Mouse (Mus musculus): ENCODE results near the gene Tmem179b. TPM values are rescaled to one million over a fixed set of nuclear protein-coding genes. Genes with fewer than 3 reads are reported as not detected.
A peak's percentile ranks its signal among the peaks of the same experiment; 100 is the strongest.
"Not testable (repeated sequence)": the region's sequence is repeated elsewhere in the genome, so short reads cannot be mapped to it uniquely, and the experiment has no call there.

The Tmem179b gene
- total RNA-seq, 2 experiments from 2014 or later: 8.5 to 10.1 TPM

DNA sequence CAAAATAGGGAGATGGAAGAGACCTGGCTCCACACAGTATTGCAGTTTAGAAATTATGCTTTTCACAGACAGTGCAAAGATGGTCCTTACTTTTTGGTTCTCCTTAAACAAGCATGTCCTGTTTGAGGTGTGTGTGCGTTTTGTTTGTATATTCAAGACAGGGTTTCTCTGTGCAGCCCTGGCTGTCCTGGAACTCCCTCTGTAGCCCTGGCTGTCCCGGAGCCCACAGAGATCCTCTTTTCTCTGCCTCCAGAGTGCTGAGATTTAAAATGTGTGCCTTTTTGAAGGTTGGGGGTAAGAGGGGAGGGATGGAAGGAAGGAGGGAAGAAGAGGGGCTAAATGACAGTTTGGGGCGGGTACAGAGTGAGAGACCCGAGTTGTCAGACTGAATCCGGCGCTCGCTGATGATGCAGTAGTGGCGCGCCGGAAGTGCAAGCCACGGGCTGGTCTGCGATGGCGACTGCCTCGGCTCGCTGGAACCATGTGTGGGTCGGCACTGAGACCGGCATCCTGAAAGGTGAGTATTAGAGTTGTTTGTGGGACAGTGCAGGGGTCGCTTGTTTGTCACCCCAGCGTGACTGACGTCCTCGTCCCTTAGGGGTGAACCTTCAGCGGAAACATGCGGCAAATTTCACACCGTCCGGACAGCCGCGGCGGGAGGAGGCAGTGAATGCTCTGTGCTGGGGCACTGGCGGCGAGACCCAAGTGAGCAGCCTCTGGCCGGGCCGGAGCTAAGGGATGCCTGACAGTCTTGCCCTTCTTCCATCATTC is 38.7 kb downstream of the Tmem179b start, which contains the start of gene Wdr74:
Gene Wdr74 (plus strand): TSS at position 439 of the 771 bp plus-strand sequence.
- DNase-seq (ENCODE audit: extremely low spot score in 1 of 2, low spot score in 1 of 2): peak; percentile 89 to 95

DNA sequence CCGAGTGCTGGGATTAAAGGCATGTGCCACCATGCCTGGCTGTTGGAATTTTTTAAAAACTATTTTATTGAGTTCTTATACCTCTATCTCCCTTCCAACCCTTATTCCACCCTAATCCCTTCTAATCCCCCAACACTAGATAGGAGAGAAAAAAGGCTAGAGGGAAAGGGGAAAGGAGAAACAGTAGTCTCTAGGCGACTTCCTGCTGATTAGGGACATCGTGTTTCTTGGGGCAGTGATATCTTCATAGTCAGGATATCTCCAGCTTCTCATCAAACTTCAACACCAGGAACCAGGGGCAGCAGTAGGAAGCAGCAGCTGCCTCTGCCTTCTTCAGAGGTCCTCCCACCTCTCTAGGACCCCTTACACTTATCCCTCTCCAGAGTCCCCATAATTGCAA is 39.9 kb downstream of the Tmem179b start:
- no peak for DNase-seq (ENCODE audit: extremely low spot score in 1 of 2, low spot score in 1 of 2)

DNA sequence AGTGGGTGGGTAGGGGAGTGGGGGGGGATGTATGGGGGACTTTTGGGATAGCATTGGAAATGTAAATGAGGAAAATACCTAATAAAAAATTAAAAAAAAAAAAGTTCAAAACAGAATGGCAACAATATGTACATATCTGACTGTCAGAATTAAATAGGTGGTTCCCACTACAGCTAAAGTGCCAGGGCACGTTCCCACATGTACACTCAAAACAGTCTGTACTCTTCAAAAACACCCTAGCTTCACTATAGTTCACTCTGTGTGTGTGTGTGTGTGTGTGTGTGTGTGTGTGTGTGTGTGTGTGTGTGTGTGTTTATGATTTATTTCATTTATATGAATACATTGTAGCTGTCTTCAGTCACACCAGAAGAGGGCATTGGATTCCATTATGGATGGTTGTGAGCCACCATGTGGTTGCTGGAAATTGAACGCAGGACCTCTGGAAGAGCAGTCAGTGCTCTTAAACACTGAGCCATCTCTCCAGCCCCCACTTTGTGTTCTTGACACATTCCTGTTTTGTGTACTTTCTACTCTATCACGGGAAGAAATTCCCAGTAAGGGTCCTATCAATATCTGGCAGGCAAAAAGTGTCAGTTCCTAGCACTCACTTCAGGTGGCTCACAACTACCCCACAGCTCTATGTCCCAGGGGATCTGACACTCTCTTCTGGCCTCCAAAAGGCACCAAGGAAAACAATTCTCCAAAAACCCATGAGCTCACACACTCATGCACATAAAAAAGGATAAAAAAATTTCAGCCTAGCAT is 45.8 kb downstream of the Tmem179b start:
- DNase-seq (ENCODE audit: extremely low spot score in 1 of 2, low spot score in 1 of 2): not testable (repeated sequence)

DNA sequence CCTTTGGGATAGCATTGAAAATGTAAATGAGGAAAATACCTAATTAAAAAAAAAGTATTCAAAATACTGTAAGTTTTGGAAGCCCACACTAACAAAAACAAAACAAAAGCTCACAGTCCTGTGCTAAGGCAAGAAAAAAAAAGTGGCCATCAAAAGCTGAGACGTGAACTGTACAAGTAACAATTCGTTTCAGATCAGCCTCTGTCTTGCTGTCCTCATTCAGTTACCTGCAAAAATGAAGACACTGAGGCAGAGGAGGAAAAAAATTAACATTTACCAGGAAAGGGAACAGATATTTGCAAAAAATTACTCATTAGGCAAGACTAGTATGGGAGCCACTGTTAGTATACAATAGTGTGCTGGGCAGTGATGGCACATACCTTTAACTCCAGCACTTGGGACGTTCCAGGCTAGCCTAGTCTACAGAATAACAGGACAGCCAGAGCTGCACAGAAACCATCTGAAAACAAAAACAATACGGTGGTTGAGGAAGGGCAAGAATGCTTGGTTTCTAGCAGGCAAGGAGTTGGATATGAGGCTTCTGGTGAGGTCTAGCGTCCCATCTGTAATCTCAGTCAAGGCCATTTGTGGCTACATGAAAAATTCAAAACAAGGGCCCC is 46.7 kb downstream of the Tmem179b start:
- no peak for DNase-seq (ENCODE audit: extremely low spot score in 1 of 2, low spot score in 1 of 2)

DNA sequence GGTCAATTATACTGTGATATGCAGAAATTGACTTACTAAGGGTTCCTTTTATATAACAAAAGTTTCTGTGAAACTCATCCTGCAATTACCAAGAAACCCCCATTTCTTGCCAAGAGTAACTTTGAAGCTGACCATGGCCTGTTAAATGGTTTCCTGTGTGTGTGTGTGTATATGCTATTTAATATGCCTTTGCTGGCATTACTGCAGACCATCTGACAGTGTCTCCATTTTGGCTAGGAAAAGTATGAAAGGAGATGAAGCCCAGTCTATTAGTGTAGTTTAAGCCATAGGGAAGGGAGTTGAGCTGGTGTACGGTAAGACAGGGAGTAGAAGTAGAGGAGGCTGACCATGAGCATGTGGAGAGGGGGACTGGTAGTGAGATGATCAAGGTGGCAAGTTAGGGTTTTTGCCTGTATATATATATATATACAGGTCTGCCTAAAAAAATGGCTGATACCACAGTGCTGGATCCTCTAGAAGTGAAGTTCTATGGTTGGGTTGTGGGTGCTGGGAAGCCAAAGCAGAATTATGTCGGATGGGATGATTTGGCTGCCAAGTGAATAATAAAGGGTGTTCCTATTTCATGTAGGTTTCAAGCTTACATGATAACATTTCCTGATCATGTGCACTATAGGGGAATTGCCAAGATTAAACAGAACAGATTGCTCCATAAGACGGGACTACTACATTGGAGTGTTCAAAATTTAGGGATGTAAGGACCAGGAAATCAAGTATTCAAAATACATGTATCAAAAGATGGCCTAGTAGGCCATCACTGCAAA is 47.5 kb downstream of the Tmem179b start:
- DNase-seq (ENCODE audit: extremely low spot score in 1 of 2, low spot score in 1 of 2): no peak

DNA sequence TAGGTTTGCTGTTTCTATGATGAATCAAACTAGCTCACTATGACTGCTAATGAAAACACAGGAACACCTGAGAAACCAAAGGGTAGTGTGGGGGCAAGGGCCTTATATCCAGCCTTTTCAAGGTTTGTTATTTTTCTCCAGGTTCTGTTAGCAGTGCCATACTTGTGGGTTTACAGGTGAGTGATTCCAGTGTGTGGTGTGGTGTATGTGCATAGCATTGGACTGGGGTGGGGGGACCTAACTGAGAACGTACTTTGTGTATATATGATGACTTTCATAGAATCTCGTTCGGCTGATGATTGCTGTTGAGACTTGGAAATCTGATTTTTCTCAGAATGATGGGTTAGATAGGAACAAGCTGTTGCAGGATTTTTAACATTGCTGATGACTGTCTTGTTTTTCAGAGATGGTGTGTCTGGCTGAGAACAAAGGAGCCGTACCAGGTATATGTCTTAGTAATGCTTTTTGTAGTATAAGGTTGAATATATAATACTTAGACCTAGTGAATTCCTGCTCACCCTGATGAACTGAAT is 49.1 kb downstream of the Tmem179b start:
- no peak for DNase-seq (ENCODE audit: extremely low spot score in 1 of 2, low spot score in 1 of 2)

DNA sequence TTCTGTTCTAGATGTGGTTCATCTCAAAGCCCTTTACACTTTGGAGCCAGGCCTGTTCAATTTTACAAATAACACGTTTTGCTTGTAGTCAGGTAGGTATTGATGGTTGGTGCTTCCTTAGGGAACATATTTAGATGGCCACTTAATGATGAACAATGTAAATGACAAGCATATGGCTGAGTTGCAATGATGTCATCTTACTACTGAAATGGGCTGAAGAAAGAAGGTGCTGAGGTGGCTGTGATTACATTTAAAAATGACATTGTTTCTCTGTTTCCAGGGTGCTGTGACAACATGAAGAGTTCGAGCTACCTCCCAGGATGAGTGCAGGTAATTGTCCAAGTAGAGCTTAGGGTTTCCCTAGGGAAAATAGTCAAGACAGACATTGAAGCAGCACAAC is 49.9 kb downstream of the Tmem179b start:
- DNase-seq (ENCODE audit: extremely low spot score in 1 of 2, low spot score in 1 of 2): no peak

DNA sequence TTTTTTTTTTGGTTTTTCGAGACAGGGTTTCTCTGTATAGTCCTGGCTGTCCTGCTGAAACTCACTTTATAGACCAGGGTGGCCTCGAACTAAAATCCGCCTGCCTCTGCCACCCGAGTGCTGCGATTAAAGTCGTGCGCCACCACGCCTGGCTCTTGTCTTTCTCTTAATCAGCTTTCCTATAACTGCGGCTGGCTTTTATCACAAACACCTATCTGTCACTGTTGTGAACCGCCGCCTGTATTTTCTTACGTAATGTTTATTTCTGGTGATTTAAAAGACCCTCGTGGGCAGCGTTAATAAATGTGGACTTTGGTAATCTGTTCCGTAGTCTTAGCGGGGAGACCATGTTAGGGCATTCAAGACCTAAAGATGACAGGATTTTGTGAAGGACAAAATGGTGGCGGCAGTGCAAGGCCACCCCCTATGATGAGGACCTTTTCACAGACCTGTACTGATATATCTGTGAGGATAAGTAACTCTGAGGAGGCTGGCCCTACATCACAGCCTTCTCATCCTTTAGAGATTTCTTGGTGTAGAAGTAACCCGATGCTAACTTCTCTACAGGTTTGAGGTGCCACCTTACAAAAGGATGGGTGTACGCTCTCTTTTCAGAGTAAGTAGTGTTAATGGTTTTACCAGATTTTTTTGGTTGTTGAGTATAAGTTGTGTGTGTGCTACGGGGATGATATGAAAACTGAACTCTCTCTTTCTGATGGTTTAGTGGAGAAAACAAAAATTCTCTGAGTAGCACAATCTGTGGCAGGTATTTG is 50.5 kb downstream of the Tmem179b start:
- no peak for DNase-seq (ENCODE audit: extremely low spot score in 1 of 2, low spot score in 1 of 2)

DNA sequence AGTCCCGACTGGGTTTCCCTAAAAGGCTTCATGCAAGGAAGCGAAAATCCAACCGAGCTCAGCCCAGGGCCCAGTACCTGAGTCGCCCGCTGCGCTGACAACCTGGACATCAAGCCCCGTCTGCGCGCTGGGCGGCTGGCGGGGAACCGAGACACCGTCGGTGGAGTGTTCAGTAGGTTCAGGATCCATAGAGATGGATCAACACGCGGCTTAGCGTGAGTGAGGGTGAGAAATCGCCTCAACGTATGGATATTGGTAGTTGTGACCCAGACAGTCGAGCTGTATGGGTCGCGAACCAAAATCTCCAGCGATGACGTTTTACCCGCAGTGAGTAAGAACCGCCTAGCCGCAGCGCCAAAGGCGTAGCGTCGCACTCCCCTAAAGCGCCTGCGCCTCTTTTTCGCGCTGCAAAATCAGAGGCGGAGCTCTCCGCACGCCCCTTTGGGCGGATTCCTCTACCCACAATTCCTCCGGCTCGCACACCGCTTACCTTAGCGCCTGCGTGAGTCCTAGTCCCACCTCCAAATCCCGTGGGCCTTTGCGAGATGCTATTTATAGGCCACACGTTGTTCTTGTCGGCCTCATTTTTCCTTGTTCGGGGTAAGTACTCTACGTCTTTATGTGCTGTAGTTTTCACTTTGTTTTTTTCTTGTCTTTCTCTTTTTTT is 51.2 kb downstream of the Tmem179b start, which contains the start of gene Slc3a2:
Gene Slc3a2 (minus strand): TSS at position 463 of the 667 bp plus-strand sequence.
- peak; percentile 77 to 79 for DNase-seq (ENCODE audit: extremely low spot score in 1 of 2, low spot score in 1 of 2)

DNA sequence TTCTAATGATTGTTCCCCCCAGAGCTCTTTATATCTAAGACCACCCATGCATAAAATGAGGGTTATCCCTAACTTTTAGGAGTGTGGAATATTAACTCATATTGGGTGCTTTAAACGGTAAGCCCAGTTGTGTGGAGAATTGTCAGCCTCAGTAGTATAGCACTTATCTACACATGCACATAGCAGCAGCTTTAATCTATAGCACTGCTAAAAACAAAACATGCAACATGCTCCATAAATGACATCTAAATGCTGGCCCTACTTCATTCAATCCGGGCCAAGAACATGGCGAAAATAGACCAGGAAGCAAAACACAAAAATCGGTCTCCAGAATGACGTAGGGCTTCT is 51.7 kb downstream of the Tmem179b start:
- DNase-seq (ENCODE audit: extremely low spot score in 1 of 2, low spot score in 1 of 2): no peak

Small RNA genes lying within 50 kb of the gene (microRNA-seq; reads per million reads assigned to microRNA genes)
- 0 reads per million in 2 experiments for gene Mir6992

Other genes with a start within 250 kb of the Tmem179b start
- 10 to 100 TPM in 1 of 2 experiments, 1 to 10 TPM in 1; 9.5 to 12.3 TPM for gene Slc22a8, start 183.2 kb downstream of the Tmem179b start, total RNA-seq (2021)
- 1 to 10 TPM; 1.5 to 1.6 TPM for gene Slc22a6, start 156.4 kb downstream of the Tmem179b start, total RNA-seq (2021)
- 100 to 1,000 TPM; 188 to 200 TPM for gene Chrm1, start 110.7 kb downstream of the Tmem179b start, total RNA-seq (2021)
- 100 to 1,000 TPM; 155 to 170 TPM for gene Slc3a2, start 51.1 kb downstream of the Tmem179b start, total RNA-seq (2021)
- 10 to 100 TPM; 43.9 to 53.6 TPM for gene Wdr74, start 38.6 kb downstream of the Tmem179b start, total RNA-seq (2021)
- 1 to 10 TPM in 1 of 2 experiments, not detected in 1; 1.5 TPM for gene 1700092M07Rik, start 33.7 kb downstream of the Tmem179b start, total RNA-seq (2021)
- 10 to 100 TPM; 59.9 to 70.7 TPM for gene Stx5a, start 33.1 kb downstream of the Tmem179b start, total RNA-seq (2021)
- gene Nxf1, start 17.4 kb downstream of the Tmem179b start, total RNA-seq (2021): 10 to 100 TPM; 75.4 to 95.3 TPM
- gene Tmem223, start 3.5 kb downstream of the Tmem179b start, total RNA-seq (2021): 100 to 1,000 TPM in 1 of 2 experiments, 10 to 100 TPM in 1; 92.1 to 101 TPM
- gene Taf6l, start 11.9 kb upstream of the Tmem179b start, total RNA-seq (2021): 10 to 100 TPM; 13.8 to 14.1 TPM
- 100 to 1,000 TPM; 112 to 130 TPM for gene Polr2g, start 24.1 kb upstream of the Tmem179b start, total RNA-seq (2021)
- gene Zbtb3, start 28.1 kb upstream of the Tmem179b start, total RNA-seq (2021): 1 to 10 TPM; 6.4 to 6.6 TPM
- gene Ttc9c, start 44.9 kb upstream of the Tmem179b start, total RNA-seq (2021): 10 to 100 TPM; 35.3 to 36.4 TPM
- gene Hnrnpul2, start 45.5 kb upstream of the Tmem179b start, total RNA-seq (2021): 100 to 1,000 TPM; 109 to 120 TPM
- gene AC129217.1, start 55.3 kb upstream of the Tmem179b start, total RNA-seq (2021): 1 to 10 TPM in 1 of 2 experiments, not detected in 1; 4.5 TPM
- 100 to 1,000 TPM; 103 to 111 TPM for gene Bscl2, start 63.0 kb upstream of the Tmem179b start, total RNA-seq (2021)
- gene Gng3, start 64.7 kb upstream of the Tmem179b start, total RNA-seq (2021): 100 to 1,000 TPM; 188 to 192 TPM
- under 1 TPM; 0.28 to 0.47 TPM for gene Lrrn4cl, start 76.3 kb upstream of the Tmem179b start, total RNA-seq (2021)
- gene Ubxn1, start 97.0 kb upstream of the Tmem179b start, total RNA-seq (2021): 10 to 100 TPM; 92.2 to 98.9 TPM
- 10 to 100 TPM; 31.2 to 36.4 TPM for gene Uqcc3, start 106.5 kb upstream of the Tmem179b start, total RNA-seq (2021)
- gene Lbhd1, start 109.3 kb upstream of the Tmem179b start, total RNA-seq (2021): 10 to 100 TPM; 10.1 to 16.2 TPM
- gene Gm49403, start 109.5 kb upstream of the Tmem179b start, total RNA-seq (2021): not detected
- 10 to 100 TPM; 22.0 to 25.7 TPM for gene 1810009A15Rik, start 114.4 kb upstream of the Tmem179b start, total RNA-seq (2021)
- 1 to 10 TPM; 1.6 to 2.2 TPM for gene Gm49416, start 114.5 kb upstream of the Tmem179b start, total RNA-seq (2021)
- gene Ints5, start 118.5 kb upstream of the Tmem179b start, total RNA-seq (2021): 10 to 100 TPM; 26.1 to 27.0 TPM
- gene Ganab, start 123.6 kb upstream of the Tmem179b start, total RNA-seq (2021): 100 to 1,000 TPM; 116 to 122 TPM
- gene B3gat3, start 145.9 kb upstream of the Tmem179b start, total RNA-seq (2021): 100 to 1,000 TPM; 169 to 172 TPM
- 1 to 10 TPM; 4.8 to 6.4 TPM for gene Rom1, start 154.9 kb upstream of the Tmem179b start, total RNA-seq (2021)
- gene Eml3, start 155.1 kb upstream of the Tmem179b start, total RNA-seq (2021): 10 to 100 TPM in 1 of 2 experiments, 1 to 10 TPM in 1; 9.1 to 11.1 TPM
- gene Mta2, start 167.4 kb upstream of the Tmem179b start, total RNA-seq (2021): 10 to 100 TPM; 51.2 to 58.4 TPM
- 10 to 100 TPM; 19.4 to 20.1 TPM for gene Tut1, start 179.4 kb upstream of the Tmem179b start, total RNA-seq (2021)
- gene Eef1g, start 192.6 kb upstream of the Tmem179b start, total RNA-seq (2021): 100 to 1,000 TPM; 215 to 256 TPM
- gene Ahnak, start 214.8 kb upstream of the Tmem179b start, total RNA-seq (2021): 10 to 100 TPM; 14.7 to 15.7 TPM